Mouse (Mus musculus): ENCODE data around the gene Gpx7. TPM values are rescaled to one million over a fixed set of nuclear protein-coding genes. Genes with fewer than 3 reads are reported as not detected.
"Not testable (repeated sequence)": the region's sequence is repeated elsewhere in the genome, so short reads cannot be mapped to it uniquely, and the experiment has no call there.

Gpx7 gene
- total RNA-seq, 2 experiments from 2014 or later = 7.9 to 11.1 TPM

DNA sequence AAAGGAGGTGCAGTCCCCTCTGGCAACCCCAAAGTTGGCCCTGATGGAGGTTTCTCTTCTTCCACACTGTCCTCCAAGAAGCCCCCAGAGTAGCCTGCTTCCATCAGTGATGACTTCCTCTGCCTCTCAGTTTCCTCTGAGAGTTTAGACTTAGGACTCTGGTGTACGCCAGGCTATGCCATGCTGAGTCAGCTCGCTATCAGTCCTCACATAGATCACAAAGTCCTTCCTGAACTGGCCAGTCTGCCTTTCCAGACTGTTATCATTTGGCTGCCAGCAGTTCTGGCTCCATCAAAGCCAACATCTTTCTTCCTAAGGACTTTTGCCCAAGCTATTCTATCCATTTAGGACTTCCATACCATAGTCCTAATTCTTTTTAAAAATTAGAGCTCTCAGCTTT lies 14.2 kb downstream of the Gpx7 start:
- DNase-seq = no peak

DNA sequence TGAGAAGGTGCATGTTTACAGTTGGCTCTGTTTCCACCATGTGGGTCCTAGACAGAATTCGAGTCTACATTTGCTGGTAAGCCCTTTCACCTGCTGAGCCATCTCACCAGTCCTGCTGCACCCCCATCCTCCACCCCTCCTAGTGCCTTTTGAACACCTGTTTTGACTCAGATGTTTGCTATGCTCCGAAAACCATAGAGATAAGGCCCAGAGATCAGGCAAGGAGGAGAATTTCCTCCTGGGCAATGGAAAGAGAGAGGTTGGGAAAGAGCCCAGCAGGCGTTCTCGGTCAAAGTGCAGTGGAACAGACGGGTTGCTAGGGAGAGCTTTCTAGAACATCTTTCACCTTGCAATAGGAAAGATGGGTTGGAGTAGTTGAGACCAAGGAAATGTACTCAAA lies 15.6 kb downstream of the Gpx7 start:
- no peak for DNase-seq

DNA sequence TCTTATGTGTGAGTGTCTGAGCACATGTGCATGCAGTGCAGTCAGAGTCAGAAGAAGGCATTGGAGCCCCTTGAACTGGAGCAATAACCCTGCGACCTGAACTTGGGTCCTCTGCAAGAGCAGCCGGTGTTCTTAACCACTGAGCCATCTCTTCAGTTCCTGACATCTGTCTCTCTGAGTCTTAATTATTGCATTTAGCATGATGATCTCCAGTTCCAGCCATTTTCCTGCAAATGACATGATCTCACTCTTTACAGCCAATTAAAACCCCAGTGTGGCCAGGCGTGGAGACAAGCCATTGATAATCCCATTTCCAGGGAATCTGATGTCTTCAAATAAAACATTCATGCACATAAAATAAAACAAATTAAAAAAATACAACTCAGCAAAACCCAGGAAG lies 18.0 kb downstream of the Gpx7 start:
- DNase-seq = no peak

DNA sequence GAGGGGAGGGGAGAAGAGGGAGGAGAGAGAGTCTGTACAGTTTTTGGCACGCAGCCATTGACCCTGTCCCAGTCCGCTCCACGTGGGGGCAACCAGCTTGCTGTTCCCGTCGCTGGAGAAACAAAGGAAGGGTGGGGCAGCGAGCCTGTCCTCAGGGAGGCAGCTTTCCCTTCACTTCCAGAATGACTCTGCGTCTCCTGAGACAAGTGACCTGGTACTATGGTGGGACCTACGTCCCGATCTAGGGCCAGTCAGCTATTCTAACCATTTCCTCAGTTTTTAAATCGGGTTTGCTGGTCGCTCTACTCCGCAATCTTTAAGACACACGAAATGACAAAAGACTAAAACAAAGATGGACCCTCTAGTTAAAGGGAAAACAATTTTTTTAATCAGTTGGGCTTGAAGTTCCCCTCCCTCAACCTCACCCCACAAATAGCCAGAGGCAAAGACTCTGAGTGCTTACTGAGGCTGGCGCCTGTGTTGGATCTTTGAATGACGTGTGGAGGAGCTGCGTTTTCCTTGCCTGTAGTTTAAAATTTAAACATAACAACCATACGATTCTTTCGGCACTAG lies 19.0 kb downstream of the Gpx7 start:
- DNase-seq = peak; percentile 60 to 75

- peak in 1 of 2 experiments; percentile 16 for DNase-seq
Observed at GRCm38 (mm10) chr4:108387106-108387505, 19.7 kb downstream of the Gpx7 start.

- DNase-seq = no peak
Observed at GRCm38 (mm10) chr4:108386087-108386486, 20.7 kb downstream of the Gpx7 start.

DNA sequence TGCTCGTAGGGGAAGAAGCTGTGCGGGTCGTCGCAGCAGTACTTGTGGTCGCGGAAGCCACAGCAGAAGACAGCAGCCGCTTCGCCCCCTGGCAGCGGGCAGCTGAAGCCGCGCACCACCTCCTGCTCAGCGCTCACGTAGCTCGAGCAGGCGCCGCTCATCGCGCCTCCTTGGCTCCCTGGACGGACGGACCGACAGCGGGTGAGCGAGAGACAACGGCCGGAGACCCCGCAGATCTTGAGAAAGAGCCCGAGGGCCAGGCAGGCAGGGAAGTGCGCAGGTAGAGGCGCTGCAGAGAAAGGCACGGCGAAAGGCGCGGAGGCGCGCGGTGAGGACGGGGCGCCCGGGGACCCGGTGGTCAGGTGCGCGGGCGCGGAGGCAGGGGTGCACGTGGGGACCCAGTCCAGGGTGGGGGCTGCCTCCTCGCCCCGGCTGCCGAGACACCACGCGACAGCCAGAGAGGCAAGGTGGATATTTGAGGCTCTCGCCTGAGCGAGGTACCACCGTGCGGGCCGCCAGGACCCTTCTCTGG lies 23.5 kb downstream of the Gpx7 start, which contains the start of gene Shisal2a:
Shisal2a (minus strand) TSS at position 167 of the 532 bp plus-strand sequence.
- DNase-seq = peak in 1 of 2 experiments; percentile 22

GRCm38 (mm10) chr4:108380146-108380545 lies 26.6 kb downstream of the Gpx7 start:
- DNase-seq = no peak

DNA sequence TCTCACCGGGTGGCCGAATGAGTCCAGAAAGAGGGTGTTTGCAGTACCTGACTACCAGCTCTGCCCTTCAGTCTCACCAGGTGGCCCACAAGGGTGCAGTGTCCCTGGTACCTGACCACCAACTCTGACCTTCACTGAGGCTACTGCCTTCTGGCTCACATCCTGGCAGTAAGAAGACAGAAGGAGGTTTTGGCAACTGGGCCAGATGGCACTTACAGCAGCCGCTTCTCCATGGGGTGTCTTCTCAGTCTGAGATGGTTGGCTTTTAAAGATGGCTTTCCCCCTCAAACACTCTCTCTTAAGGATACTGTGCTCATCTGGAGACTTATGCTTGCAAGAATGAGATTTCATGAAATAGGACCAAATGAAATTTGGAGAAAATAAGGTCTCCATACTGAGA lies 27.3 kb downstream of the Gpx7 start:
- no peak for DNase-seq

GRCm38 (mm10) chr4:108372166-108372565 lies 34.6 kb downstream of the Gpx7 start:
- no peak for DNase-seq

DNA sequence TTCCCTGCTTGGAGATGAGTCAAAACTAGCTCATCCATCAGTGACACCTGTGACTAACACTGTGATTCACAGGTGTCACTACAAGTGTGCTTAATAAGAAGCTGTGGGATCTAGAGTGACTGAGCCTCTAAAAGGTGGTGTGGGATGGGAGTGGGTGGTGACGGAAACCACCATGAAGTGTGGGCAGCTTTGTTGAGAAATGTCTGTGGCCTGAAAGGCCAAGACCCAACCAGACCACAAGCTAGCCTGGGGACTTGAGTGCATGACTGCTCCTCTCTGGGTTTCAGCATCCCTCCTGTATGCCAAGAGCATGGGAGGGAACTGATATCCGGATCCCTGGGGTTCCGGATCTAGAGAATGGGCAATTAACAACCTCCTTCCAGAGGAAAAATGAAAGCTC lies 35.3 kb downstream of the Gpx7 start:
- DNase-seq = no peak

GRCm38 (mm10) chr4:108370409-108370808 lies 36.4 kb downstream of the Gpx7 start:
- peak in 1 of 2 experiments; percentile 15 for DNase-seq

- peak; percentile 39 to 43 for DNase-seq
Observed at GRCm38 (mm10) chr4:108369254-108369653, 37.5 kb downstream of the Gpx7 start.

- DNase-seq = peak in 1 of 2 experiments; percentile 40
Observed at GRCm38 (mm10) chr4:108364111-108364476, 42.7 kb downstream of the Gpx7 start.

- DNase-seq = peak in 1 of 2 experiments; percentile 13
Observed at GRCm38 (mm10) chr4:108363355-108364110, 43.2 kb downstream of the Gpx7 start.

- peak in 1 of 2 experiments; percentile 46 for DNase-seq
Observed at GRCm38 (mm10) chr4:108362321-108363261, 44.2 kb downstream of the Gpx7 start.

DNA sequence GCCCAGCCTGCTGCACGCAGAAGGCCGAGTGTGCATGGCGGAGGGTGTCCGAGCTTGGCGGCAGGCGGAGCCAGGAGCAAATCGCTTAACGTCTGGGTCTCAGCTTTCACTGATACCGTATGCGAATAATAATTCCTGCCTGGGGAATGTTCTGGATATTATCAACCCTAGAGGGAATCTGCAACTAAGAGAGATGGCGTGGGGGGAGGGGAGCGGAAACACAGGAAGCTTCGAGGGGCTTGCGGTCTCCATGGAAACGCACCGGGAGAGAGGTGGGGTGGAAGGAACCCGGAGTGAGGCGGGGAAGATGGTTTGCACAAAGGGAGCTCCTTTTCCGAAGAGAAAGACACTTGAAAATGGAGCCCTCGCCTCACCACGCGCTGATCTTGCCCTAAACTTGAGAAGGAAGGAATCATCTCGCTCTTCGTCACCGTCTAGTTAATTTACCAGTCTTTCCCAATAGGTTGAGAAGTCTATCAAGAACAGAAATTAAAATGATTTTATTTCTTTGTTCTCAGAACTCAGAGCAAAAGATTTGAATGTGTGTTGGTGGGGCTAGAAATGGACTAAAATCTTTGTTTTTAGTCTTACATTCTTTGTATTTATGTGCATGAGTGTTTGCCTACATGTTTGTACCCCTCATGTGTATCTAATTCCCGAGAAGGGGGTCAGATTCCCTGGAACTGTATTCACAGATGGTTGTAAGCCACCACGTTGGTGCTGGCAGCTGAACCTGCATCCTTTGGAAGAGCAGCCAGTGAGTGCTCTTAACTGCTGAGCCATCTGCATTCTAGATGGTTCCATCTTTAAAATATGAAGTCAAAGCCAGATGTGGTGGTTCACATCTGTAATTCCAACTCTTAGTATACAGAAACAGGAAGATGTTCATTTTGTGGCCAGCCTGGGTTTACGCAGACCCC lies 46.4 kb downstream of the Gpx7 start:
- peak in 1 of 2 experiments; percentile 60 for DNase-seq

DNA sequence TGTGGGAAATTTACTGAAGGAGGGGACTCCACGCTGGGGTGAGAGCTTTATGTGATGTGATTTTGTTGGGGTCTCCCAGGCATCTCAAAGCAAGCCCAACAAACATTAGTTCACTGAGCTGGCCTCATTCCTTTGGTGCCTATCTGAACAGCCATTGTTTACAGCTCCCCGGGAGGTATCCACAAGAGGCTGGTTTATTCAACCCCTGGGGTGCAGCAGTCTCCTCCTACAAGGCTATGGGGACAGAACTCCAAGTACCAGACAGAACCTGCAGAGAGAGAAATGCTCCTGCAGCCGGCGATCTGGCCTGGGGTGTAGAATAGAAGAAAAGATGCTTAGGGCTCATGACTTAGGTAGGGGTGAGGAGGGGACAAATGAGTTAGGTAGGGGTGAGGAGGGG lies 48.3 kb downstream of the Gpx7 start:
- no peak for DNase-seq

DNA sequence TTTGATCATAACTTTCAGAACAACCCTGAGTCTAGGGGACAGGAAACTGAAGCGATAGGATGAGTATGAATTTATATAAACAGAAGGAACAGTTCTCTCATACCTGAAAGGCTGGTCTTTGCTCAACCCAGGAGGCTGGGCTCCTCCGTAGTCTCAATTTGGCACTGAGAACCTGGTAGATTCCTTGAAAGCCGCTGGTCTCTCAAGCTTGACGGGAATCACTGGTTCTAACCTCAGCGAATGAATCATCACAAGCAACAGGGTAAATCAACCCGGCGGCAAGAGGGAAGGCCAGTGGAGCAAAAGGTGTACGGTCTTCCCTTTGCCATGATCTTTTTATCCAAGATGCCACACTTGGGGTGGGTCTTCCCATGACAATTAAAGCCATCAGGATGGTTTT lies 49.3 kb downstream of the Gpx7 start:
- no peak for DNase-seq

- DNase-seq = not testable (repeated sequence)
Observed at GRCm38 (mm10) chr4:108353591-108353990, 53.2 kb downstream of the Gpx7 start.

- DNase-seq = peak; percentile 46 to 72
Observed at GRCm38 (mm10) chr4:108350819-108351218, 55.9 kb downstream of the Gpx7 start.
